Mouse (Mus musculus) embryonic facial prominence, embryonic 15.5 days (tissue): Measurements from ENCODE around the gene Acacb. TPM values are rescaled to one million over a fixed set of nuclear protein-coding genes. Genes with fewer than 3 reads are reported as not detected.

Experiments used
- ATAC-seq: fragments of 200-750 bp; cut with Nextera tagmentation; 2 replicates; pipeline ENCODE4 v1.8.0; 2017; ENCODE audit warnings: low read depth, moderate TSS enrichment; ENCODE audit not compliant: insufficient number of reproducible peaks, low FRiP score, low TSS enrichment
- H3K27ac ChIP-seq: fragments of 300-500 bp; sonication (generic); replicated peaks from 2 replicates; pipeline ENCODE4 v1.5.1; 2015; ENCODE audit warnings: mild to moderate bottlenecking, inconsistent platforms
- H3K27me3 ChIP-seq: fragments of 300-500 bp; sonication (generic); 2 replicates; pipeline ENCODE4 v1.6.1; 2015; ENCODE audit warnings: inconsistent platforms
- H3K36me3 ChIP-seq: fragments of 300-500 bp; sonication (generic); 2 replicates; pipeline ENCODE4 v1.6.1; 2015; ENCODE audit warnings: mild to moderate bottlenecking, inconsistent platforms
- H3K4me1 ChIP-seq: fragments of 300-500 bp; sonication (generic); 2 replicates; pipeline ENCODE4 v1.6.1; 2015; ENCODE audit warnings: inconsistent platforms
- H3K4me2 ChIP-seq: fragments of 300-500 bp; sonication (generic); replicated peaks from 2 replicates; pipeline ENCODE4 v1.6.1; 2015; ENCODE audit warnings: mild to moderate bottlenecking, inconsistent platforms
- H3K4me3 ChIP-seq: fragments of 300-500 bp; sonication (generic); replicated peaks from 2 replicates; pipeline ENCODE4 v1.5.1; 2015; ENCODE audit warnings: mild to moderate bottlenecking, inconsistent platforms
- H3K9ac ChIP-seq: fragments of 300-500 bp; sonication (generic); 2 replicates; pipeline ENCODE4 v1.6.1; 2015; ENCODE audit warnings: inconsistent platforms
- H3K9me3 ChIP-seq: fragments of 300-500 bp; sonication (generic); replicated peaks from 2 replicates; pipeline ENCODE4 v1.6.1; 2016; ENCODE audit warnings: inconsistent platforms
- WGBS: fragments of 180-500 bp; shearing (Covaris S2); methylation state at CpG from one replicate; pipeline ENCODE4 v1.1.7; 2015; 5-methylcytosine and 5-hydroxymethylcytosine counted together
- polyA plus RNA-seq: library from polyadenylated mRNA; unstranded; fragments of >200 nt; fragmentation: Nextera tagmentation; extraction: Ambion mirVana; gene quantifications from 2 replicates; pipeline ENCODE4 v1.2.1, GENCODE M21; 2015

Gene Acacb
- 2.0 and 2.6 TPM in 2 replicates for polyA plus RNA-seq

DNA sequence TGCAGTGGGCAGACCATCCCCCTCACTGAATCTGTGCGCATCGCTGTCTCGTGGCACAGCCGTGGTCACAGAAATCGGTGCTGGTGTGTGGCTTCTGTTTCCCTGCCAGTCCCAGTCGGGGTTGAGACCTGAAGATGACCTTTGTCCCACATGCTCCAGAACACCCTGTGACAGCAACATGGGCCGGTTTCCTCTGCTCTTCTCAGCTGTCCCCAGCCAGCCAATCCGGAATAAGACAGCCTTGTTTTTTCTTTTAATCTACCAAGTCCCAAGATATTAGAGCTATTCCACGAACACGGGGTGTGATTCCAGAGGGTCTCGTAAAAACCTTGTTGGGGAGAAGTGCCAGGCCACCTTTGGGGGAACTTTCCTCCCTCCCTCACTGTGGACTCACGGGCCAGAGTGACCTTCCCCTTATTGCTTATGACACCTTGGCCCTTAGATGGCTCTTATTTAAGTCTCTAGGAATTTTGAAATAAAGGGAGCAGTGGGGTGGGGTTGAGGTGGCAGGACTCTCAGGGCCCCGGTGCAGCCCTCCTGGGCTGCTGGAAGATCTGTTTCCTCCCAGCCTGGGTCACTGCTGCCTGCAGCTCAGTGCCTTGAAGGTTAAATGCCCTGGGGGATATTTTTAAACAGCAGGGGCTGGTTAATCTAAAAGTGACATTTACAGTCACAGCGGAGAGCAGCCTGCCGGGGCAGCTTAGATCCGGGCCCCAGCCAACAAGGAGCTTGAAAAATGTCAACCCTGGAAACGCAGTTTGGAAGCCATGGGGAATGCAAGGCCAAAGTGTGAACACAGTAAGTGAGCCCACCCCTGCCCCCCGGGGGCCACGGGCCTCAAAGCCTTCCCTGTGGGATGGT lies at the start of gene Acacb:
Gene Acacb, plus strand, starts transcription at position 508 of the 861 bp plus-strand sequence.
- WGBS = 35% methylated on average over 19 of the region's 19 CpGs
- no peaks in the 10 kb centered on the region for H3K36me3 ChIP-seq
- H3K27me3 ChIP-seq = no peaks in the 10 kb centered on the region
- no peak within 1 kb of the TSS for H3K4me3 ChIP-seq
- no peak for ATAC-seq
- no peaks in the 10 kb centered on the region for H3K4me1 ChIP-seq
- no peak within 1 kb of the TSS for H3K9ac ChIP-seq
- H3K27ac ChIP-seq = no peak within 1 kb of the TSS
- H3K4me2 ChIP-seq = no peak within 1 kb of the TSS
- H3K9me3 ChIP-seq = no peaks in the 10 kb centered on the region

DNA sequence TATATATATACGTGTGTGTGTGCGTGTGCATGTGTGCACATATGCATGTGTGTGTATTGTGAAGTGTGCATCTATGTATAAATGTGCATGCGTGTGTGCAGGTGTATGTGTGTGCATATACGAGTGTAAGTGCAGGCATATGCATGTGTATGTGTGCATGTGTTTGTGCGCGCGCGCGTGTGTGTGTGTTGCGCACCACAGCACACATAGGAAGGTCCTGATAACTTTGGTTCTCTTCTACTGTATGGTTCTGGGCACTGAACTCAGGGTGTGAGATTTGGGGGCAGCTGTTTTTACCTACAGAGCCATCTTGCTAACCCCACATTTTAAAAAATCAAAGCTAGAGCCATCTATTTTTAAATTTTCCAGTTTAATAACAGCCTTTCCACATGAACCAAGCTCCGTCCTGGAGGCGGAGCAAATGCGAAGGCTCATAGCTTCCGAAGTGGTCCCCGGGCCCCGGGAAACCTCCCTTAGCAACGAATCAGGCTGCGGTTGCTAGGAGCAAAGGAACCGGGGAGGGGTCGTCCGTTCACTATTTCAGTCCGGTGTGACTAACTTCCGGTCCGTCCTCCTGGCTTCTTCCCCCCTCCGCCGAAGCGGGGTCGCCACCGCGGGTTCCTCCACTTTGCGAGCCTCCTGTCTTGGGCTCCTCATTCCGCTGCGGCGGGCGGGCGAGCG lies 46.5 kb upstream of the Acacb start:
- Histone ChIP-seq H3K4me3 (peak overlapping the region; percentile 95), H3K9me3 (no peaks in the 10 kb centered on the region), H3K36me3 (peaks cover 7% of the 10 kb centered on the region; the same call in 1 of the 2 replicates), H3K27ac (peak overlapping the region; percentile 68), H3K4me1 (peaks cover 19% of the 10 kb centered on the region), H3K27me3 (no peaks in the 10 kb centered on the region), H3K9ac (peak overlapping the region; percentile 96), H3K4me2 (peak overlapping the region; percentile 92)
- 7% methylated on average over 37 of the region's 37 CpGs for WGBS
- ATAC-seq = peak; percentile 91

DNA sequence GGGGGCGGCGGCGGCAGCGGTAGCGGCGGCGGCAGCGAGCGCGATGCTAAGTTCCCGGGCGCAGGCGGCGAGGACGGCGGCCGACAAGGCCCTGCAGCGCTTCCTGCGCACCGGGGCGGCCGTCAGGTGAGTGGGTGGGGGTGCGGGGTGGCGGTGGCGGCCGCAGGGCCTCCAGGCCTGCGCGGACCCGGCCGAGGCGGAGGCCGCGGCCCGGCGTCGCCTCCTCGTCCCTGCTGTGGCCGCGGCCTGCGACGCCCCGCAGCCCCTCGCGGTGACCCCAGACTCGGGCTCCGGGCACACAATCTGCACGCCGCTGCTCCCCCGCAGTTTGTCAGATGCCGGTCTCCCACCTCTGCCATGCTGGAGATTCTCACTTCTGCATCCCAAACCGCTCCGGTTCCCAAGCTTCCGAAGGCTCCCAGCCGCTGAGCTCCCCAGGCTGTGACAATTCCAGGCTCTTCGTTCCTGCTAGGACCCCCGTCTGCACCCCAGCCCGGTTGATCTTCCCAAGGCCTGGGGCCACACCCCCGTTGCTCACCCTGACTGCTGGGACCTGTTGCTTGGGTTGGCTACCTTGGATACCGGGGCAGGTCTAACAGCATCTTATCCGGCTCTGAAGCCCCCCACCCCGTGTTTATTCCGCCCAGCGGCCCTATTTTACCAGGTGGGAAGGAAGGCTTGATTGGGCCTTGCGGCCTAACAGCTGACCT lies 45.8 kb upstream of the Acacb start:
- Histone ChIP-seq H3K4me1 (peaks cover 19% of the 10 kb centered on the region), H3K4me2 (peak overlapping the region; percentile 92), H3K9me3 (no peaks in the 10 kb centered on the region), H3K9ac (peak overlapping the region; percentile 96), H3K36me3 (peaks cover 14% of the 10 kb centered on the region), H3K4me3 (peak overlapping the region; percentile 95), H3K27me3 (no peaks in the 10 kb centered on the region), H3K27ac (0 out of 2 replicates have a peak overlapping the region, but pooled peaks have one; percentile 68)
- WGBS = 3% methylated on average over 50 of the region's 64 CpGs
- peak; percentile 56 for ATAC-seq

DNA sequence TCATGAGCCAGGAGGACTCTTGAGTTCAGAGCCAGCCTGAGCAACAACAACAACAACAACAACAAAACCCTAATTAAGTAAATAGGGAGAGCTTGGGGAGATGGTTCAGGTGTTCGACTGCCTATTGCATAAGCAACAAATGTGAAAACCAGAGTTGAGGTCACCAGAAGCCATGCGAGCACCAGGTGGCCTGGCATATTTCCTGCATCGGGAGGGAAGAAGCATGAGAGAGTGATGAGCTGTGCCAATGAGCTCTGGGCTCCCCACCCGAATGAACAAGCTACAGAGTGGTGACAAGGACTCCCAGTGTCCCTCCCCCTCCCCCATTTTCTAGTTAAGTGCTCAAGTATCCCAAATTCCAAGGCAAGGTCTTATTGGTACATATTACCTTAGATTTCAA lies 44.5 kb upstream of the Acacb start:
- Histone ChIP-seq H3K9me3 (no peaks in the 10 kb centered on the region), H3K4me1 (peaks cover 19% of the 10 kb centered on the region), H3K9ac (no peak overlapping the region), H3K4me3 (no peak overlapping the region), H3K27ac (no peak overlapping the region), H3K4me2 (no peak overlapping the region), H3K27me3 (no peaks in the 10 kb centered on the region), H3K36me3 (peaks cover 27% of the 10 kb centered on the region)
- ATAC-seq = no peak
- 81% methylated on average over 4 of the region's 4 CpGs for WGBS

DNA sequence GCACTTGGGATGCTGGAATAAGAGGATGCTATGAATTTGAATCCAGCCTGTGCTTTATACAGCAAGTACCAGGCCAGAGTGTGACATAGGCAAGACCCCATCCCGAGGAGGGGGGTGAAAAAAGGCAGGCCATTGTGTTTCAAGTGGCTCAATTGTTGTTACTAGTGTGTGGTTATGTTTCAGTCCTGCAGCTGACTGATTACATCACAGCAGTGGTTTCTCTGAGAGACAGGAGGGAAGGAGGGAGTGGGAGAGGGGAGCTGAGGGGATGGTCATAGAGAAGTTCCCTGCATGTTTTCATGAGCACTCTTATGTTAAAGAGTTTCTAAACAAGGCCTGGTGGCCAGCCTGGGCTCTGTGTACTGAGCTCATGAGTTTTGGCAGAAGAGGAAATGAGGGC lies 43.5 kb upstream of the Acacb start:
- Histone ChIP-seq H3K4me2 (no peak overlapping the region), H3K9ac (no peak overlapping the region), H3K9me3 (no peaks in the 10 kb centered on the region), H3K27ac (no peak overlapping the region), H3K4me1 (peaks cover 19% of the 10 kb centered on the region), H3K27me3 (no peaks in the 10 kb centered on the region), H3K36me3 (peaks cover 35% of the 10 kb centered on the region), H3K4me3 (no peak overlapping the region)
- no peak for ATAC-seq
- 93% methylated on average over 1 of the region's 1 CpGs for WGBS

DNA sequence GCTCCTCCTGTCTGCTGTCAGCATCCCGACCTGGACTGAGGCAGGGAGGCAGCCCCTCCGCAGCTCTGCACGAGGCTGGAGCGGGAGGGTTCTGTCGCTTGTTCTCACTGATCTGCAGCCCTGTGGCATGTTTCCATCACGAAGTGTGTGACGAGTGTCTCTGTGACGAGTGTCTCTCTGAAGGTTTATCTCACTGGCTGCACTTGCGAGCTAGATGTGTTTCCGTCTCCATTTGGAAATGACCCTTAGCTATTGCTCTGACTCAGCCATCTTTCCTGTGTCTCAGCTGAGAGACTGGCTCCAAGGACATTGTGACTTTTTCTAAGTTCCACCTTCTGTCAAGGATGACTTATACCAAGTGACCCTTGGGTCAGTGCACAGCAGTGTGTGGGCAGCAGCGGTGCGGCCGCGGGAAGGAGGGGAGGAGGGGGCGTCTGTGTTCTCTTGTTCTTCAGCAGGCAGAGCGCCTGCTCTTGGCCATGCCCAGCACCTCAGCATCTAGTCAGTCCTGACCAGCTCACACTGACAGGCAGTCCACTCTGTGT lies 39.9 kb upstream of the Acacb start:
- H3K4me1 ChIP-seq = peaks cover 3% of the 10 kb centered on the region; the same call in 1 of the 2 replicates
- no peak overlapping the region for H3K4me2 ChIP-seq
- WGBS = 88% methylated on average over 16 of the region's 16 CpGs
- no peak for ATAC-seq
- no peak overlapping the region for H3K27ac ChIP-seq
- no peak overlapping the region for H3K9ac ChIP-seq
- H3K9me3 ChIP-seq = no peaks in the 10 kb centered on the region
- H3K4me3 ChIP-seq = no peak overlapping the region
- H3K36me3 ChIP-seq = peaks cover 71% of the 10 kb centered on the region
- no peaks in the 10 kb centered on the region for H3K27me3 ChIP-seq

DNA sequence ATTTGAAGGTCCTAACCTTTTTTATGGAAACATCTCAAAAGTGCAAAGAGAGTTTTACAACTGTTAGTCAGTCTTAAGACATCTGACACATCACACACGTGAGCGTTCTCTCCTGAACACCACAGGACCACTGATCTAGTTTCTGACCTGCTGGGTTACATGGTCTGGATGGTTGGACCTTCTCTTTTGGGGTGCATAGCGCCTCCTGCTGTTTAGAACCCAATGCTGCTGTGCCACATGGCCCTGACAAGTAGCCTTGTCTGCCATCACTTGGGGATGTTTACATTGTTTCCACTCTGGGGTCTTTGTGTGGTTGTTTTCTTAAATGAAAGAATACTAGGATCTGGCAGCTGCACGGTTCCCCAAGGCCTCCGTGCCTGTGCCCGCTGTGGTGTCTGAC lies 33.0 kb upstream of the Acacb start:
- Histone ChIP-seq H3K27ac (no peak overlapping the region), H3K4me1 (no peaks in the 10 kb centered on the region), H3K9me3 (no peaks in the 10 kb centered on the region), H3K36me3 (peaks cover 95% of the 10 kb centered on the region), H3K27me3 (no peaks in the 10 kb centered on the region), H3K9ac (no peak overlapping the region), H3K4me2 (no peak overlapping the region), H3K4me3 (no peak overlapping the region)
- WGBS = 80% methylated on average over 6 of the region's 6 CpGs
- ATAC-seq = no peak

DNA sequence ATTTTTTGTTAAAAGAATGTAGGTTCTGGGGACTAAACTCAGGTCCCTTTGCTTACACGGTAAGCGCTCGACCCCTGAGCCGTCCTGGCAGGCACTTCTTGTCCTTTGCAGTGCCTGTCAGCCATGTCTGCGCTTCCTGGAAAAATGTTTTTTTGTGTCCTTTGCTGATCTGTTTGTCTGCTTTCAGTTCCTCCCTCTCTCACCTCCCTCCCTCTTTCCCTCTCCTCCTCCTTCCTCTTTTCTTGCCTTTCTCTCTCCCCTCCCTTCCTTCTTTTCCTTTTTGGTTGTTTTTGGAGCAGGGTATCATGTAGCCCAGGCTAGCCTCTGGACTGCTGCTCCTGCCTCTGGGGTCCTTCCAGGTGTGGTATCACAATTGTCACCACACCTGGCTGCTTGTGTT lies 31.3 kb upstream of the Acacb start:
- no peak overlapping the region for H3K9ac ChIP-seq
- H3K4me2 ChIP-seq = no peak overlapping the region
- H3K27me3 ChIP-seq = no peaks in the 10 kb centered on the region
- ATAC-seq = no peak
- no peak overlapping the region for H3K4me3 ChIP-seq
- H3K27ac ChIP-seq = no peak overlapping the region
- H3K4me1 ChIP-seq = no peaks in the 10 kb centered on the region
- no peaks in the 10 kb centered on the region for H3K9me3 ChIP-seq
- peaks cover 93% of the 10 kb centered on the region for H3K36me3 ChIP-seq
- WGBS = 82% methylated on average over 5 of the region's 5 CpGs

DNA sequence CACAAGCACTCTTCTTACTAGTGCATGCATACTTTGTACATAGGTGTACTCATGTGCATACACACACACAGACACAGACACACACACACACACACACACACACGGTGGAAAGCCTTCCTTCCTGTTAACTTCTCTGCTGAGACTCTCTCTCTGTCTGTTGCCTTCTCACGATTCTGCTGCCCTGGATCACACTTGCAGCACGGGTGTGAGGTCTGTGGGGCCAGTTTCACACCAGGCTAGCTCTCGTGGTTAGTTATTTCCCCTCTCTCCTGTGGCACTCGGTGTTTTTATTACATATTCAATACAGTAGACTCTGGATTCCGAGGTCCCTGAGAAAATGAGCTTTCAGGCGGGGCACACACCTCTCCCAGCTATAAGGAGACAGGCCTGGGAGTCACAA lies 29.7 kb upstream of the Acacb start:
- no peak overlapping the region for H3K9ac ChIP-seq
- no peak overlapping the region for H3K4me3 ChIP-seq
- H3K36me3 ChIP-seq = peaks cover 93% of the 10 kb centered on the region
- H3K27ac ChIP-seq = no peak overlapping the region
- H3K27me3 ChIP-seq = no peaks in the 10 kb centered on the region
- WGBS = 88% methylated on average over 7 of the region's 7 CpGs
- no peak for ATAC-seq
- no peaks in the 10 kb centered on the region for H3K9me3 ChIP-seq
- H3K4me2 ChIP-seq = no peak overlapping the region
- H3K4me1 ChIP-seq = no peaks in the 10 kb centered on the region

DNA sequence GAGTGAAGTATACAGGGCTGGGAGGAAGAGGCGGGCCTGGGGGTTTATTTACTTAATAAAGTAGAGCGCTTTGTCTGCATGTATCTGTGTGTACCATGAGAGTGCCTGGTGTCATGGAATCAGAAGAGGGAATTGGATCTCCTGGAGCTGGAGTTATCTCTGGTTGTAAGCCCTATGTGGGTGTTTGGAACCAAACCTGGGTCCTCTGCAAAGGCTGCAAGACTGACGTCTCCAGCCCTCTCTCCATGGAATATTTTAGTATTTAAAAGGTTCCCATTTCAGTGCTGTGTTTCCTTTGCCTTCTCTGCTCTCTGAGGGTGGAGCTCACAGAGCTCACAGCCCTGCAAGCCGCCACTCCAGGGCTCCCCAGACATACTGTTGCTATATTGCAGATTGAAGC lies 26.5 kb upstream of the Acacb start:
- H3K4me1 ChIP-seq = no peaks in the 10 kb centered on the region
- H3K27ac ChIP-seq = no peak overlapping the region
- H3K9me3 ChIP-seq = no peaks in the 10 kb centered on the region
- H3K4me3 ChIP-seq = no peak overlapping the region
- peaks cover 93% of the 10 kb centered on the region for H3K36me3 ChIP-seq
- no peaks in the 10 kb centered on the region for H3K27me3 ChIP-seq
- no peak overlapping the region for H3K4me2 ChIP-seq
- no peak for ATAC-seq
- no peak overlapping the region for H3K9ac ChIP-seq
- WGBS = 79% methylated on average over 4 of the region's 4 CpGs

DNA sequence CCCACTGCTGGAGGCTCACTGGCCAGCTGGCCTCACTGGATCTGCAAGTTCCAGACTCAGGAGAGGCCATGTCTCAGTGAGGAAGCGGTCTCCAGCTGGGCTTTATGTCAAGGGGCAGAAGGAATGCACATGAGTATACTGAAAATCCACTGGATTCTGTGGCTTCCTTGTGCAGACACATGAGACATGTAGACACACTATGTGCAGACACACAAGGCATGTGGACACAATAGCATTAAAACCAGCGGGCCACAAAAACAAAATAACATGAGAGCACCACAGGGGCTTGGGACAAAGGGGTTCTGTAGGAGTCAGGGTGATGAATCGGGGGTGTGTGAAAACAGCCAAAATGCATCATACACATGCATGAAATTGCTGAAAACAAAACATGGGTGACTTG lies 20.3 kb upstream of the Acacb start:
- Histone ChIP-seq H3K27me3 (no peaks in the 10 kb centered on the region), H3K4me1 (peaks cover 14% of the 10 kb centered on the region), H3K27ac (no peak overlapping the region), H3K4me3 (no peak overlapping the region), H3K9me3 (no peaks in the 10 kb centered on the region), H3K4me2 (no peak overlapping the region), H3K9ac (no peak overlapping the region), H3K36me3 (peaks cover 36% of the 10 kb centered on the region)
- WGBS = 87% methylated on average over 3 of the region's 3 CpGs
- ATAC-seq = no peak
